Mouse (Mus musculus) ES-E14 (cell line): ENCODE measurements around the gene Gps2.

Source experiments
- CHD2 ChIP-seq: IDR thresholded peaks from 2 replicates; pipeline ENCODE4 v1.6.1; 2014; ENCODE audit warnings: mild to moderate bottlenecking, low read depth, low read length, inconsistent platforms
- HCFC1 ChIP-seq: IDR thresholded peaks from 2 replicates; pipeline ENCODE4 v1.6.1; 2012; ENCODE audit warnings: low read length, inconsistent platforms, borderline replicate concordance; ENCODE audit not compliant: insufficient read depth
- MAFK ChIP-seq: IDR thresholded peaks from 2 replicates; pipeline ENCODE4 v1.6.1; 2014; ENCODE audit warnings: mild to moderate bottlenecking, low read depth, low read length, inconsistent platforms; ENCODE audit not compliant: insufficient read depth
- ZC3H11A ChIP-seq: IDR thresholded peaks from 2 replicates; pipeline ENCODE4 v1.6.1; 2012; ENCODE audit warnings: low read depth, mild to moderate bottlenecking, inconsistent platforms, low read length, borderline replicate concordance
- ZNF384 ChIP-seq: IDR thresholded peaks from 2 replicates; pipeline ENCODE4 v1.6.1; 2012; ENCODE audit warnings: low read depth, low read length, inconsistent platforms

DNA sequence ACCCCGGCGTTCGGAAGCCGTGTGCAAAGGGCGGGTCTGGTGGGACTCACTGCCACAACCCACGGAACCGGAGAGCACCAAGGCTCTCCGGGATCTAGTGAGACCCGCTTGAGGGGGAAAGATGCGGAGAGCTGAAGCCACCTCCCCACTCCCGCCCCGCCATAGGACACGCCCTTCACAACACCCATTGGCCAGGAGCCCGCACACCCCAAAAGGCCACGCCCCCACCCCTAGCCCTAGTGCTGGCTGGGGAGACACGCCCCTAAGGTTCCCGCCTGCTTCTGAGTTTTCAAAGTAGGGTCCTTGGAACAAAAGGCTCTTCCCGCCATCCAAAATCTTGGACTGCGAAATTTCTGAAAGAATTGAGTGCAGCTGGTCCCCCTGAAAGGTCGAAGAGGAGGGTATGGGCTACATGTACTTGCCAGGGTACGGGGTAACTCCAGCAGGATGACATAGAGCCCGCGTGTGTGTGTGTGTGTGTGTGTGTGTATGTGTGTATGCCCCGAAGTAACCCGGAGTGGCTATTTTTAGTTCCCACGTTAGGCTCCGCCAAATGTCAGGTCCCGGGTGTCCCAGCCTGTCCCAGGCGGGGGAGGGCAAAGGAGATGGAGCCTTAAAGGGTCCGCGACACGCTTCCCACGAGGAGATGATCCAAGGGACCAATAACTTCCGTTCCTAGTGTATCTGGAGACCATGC is 34.5 kb downstream of the Gps2 start, which contains the start of gene Slc2a4:
- TF ChIP-seq CHD2: no peak
- no peak for TF ChIP-seq MAFK
- no peak for TF ChIP-seq HCFC1
- no peak for TF ChIP-seq ZNF384
- TF ChIP-seq ZC3H11A: no peak
